Mouse (Mus musculus): ENCODE results near the gene Ccl20.
A peak's percentile ranks its signal among the peaks of the same experiment; 100 is the strongest.

The Ccl20 gene

DNA sequence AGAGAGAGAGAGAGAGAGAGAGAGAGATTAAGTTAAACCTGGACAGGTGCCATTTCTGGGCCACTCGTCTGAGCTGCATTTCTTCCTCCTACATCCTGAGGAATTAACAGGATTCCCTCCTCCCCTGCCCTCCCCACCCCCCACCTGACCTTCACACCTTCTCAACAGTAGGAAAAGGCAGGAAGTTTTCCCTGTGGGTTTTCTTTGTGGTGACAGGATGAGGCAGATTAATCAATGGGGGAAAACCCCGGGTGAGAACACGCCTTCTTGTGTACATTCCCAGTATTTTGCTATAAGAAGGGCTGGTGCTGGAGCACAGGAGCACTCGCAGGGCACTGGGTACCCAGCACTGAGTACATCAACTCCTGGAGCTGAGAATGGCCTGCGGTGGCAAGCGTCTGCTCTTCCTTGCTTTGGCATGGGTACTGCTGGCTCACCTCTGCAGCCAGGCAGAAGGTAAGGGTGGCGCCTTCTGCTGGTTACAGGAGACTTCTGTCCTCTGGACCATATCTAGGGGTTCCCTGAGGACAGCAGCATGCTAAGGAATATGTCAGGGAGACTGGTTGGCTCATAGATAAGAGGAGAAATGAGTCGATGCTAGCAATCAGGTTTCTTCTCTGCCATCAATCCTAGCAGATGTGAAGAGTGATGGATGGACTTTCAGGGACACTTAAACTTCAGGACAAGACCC, at the start of gene Ccl20:
TSS of gene Ccl20 (plus strand) at position 320 of the 691 bp plus-strand sequence.
- DNase-seq (ENCODE audit: low read depth, low spot score), result no peak

- DNase-seq (ENCODE audit: low read depth, low spot score), result no peak
Measured at GRCm38 (mm10) chr1:83067205-83067604, 49.4 kb upstream of the Ccl20 start.

DNA sequence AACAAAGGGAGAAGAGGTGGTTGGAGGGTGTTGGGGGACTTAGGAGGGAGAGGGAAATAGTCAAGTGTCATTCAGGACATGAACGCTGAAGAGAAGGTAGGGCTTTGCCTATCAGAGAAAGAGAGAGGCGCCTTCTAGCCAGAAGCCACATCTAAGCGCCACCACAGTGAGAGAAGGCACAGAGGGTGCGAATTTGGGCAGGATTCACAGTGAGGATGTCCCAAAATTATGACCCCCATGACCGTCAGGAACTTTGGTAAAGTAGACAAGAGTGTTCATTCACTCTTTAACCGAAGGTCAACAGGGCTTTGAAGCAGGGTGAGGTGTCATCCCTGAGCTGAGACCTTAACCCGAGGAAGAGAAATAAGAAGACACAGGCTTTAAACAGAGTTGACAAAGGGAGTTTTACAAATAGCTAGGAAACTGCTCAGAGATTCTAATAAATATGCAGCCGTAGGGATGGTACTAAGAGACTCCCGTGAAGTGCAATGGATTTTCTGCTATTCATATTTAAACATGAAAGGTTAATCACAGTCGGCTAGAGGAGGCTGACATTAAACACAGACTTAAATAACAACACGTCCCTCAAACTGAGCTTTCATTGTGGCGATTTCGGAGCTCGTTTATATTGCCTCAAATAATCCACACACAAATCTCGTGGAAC, 40.9 kb upstream of the Ccl20 start:
- no peak for DNase-seq (ENCODE audit: low read depth, low spot score)

- DNase-seq (ENCODE audit: low read depth, low spot score), result peak; percentile 54
Measured at GRCm38 (mm10) chr1:83076190-83076917, 40.2 kb upstream of the Ccl20 start.

GRCm38 (mm10) chr1:83077016-83077415, 39.5 kb upstream of the Ccl20 start:
- DNase-seq (ENCODE audit: low read depth, low spot score), result no peak

- no peak for DNase-seq (ENCODE audit: low read depth, low spot score)
Measured at GRCm38 (mm10) chr1:83084790-83085189, 31.8 kb upstream of the Ccl20 start.

DNA sequence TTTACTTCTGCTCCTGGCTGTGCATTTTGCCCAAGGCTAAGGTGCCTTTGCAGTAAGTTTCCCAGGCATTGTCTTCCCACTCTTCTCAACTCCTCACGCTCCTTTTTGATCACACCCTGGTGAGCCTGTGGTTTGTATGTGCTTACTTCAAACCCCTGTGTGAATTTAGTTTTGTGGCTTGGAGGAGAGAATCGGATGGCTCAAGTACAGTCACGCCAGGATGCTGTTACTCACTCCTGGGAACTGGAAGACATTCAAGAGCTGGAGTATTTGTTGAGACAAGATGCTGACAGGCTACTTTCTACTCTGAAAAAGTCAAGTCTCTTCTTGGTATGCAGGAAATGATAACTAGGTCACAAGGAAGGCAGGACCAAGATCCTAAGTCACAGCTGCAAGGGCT, 25.3 kb upstream of the Ccl20 start:
- DNase-seq (ENCODE audit: low read depth, low spot score), result no peak

DNA sequence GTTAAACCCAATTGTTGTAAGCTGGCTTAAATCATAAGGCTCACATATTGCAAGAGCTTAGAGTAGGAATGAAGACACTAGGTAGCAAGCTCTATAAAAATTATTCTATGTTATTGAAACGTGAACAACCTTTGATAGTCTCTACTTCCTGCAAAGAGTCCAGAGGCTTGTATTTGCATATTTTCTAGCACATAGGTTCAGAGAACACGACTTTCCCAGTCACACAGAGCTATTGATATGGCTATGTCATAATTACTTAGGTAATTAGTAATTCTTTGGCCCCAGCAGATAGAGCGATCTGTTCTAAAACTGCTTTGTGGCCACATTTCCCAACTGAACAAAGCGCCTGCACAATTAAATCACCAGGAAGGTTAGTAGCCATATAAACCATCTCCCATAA, 19.6 kb upstream of the Ccl20 start:
- no peak for DNase-seq (ENCODE audit: low read depth, low spot score)

GRCm38 (mm10) chr1:83099160-83099559, 17.4 kb upstream of the Ccl20 start:
- DNase-seq (ENCODE audit: low read depth, low spot score), result no peak

DNA sequence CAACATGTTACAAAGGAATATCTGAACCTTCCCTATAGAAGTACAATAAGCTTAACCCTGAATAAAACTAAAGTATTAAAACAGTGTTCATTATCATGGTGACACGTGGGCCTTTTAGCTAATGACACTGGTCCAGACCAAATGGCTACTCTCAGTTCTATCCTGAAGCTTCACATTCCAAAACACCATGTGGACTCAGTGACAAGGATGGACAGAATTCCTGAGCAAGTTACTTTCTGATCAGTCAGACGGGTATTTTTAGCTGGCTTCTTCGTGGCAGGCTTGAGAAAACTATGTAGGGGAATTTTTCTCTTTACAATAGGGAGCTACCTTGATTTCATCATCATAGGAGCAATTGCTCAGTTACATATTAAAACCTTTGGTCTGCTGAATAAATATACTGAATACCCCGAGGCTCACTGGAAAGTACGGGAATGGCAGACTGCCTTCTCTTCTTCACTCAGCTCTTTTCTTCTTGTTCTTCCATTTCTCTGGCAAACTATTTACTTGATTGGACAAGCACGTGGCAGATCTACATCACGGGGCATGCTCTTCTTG, 16.9 kb upstream of the Ccl20 start:
- no peak for DNase-seq (ENCODE audit: low read depth, low spot score)

- no peak for DNase-seq (ENCODE audit: low read depth, low spot score)
Measured at GRCm38 (mm10) chr1:83101891-83102290, 14.7 kb upstream of the Ccl20 start.

DNA sequence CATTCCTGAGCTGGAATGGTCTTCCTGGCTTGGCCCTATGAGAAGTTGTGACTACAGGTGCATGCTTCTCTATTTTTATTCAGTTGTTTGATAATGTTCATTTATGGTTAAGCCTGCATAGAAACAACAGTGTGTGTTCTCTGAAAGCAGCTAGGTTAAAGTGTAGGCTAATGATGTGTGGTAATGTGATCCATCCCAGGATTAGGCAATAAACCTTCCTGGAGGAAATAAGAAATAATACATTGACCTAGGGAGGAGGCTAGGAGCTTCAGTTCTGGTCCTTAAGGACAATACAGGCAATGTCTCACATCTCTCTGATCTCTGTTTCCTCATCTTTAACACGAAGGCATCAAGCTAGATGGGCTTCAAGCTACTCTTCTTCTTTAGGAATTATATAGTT, 11.1 kb upstream of the Ccl20 start:
- DNase-seq (ENCODE audit: low read depth, low spot score), result no peak

DNA sequence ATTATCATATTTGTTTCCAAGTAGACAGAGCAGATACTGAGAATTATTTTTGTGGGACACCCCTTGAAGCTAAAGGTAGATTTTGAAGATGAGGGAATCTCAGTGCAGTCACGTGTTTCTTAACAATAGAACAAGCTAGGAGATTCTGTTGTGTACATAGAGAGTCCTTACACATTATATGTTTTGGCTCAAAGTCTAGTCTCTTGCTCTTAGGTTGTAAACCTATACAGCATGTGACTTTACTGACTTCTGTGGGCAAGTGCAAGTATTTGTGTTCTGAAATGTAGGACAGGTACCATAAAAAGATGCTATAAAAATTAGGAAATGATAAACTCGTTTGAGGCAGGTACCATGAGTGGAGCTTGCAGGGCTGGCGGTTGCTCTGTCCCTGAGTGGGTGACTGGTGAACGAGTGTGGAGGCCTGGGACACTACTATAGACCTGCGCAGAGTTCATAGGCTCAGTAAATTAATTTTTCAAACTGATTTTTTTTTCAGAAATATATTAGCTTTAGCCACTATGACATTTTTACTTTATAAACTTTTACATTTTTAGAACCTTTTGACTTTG, 9.1 kb upstream of the Ccl20 start:
- no peak for DNase-seq (ENCODE audit: low read depth, low spot score)

- no peak for DNase-seq (ENCODE audit: low read depth, low spot score)
Measured at GRCm38 (mm10) chr1:83110992-83111391, 5.6 kb upstream of the Ccl20 start.

DNA sequence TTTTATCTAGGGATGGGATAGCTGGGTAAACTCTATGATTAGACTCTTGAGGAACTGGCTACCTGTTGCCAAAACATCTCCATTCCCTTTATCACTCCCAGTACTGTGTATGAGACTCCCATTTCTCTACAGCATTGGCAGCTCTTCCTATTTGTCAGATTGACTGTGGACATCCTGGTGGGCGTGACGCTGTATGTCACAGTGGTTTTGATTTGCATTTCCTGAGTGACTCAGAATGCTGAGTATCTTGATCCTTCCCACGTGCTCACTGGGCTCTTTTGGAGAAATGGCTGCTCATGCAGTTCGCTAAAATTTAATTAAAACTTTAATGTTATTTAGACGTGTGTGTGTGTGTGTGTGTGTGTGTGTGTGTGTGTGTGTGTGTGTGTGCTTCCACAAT, 4.8 kb upstream of the Ccl20 start:
- DNase-seq (ENCODE audit: low read depth, low spot score), result no peak

- DNase-seq (ENCODE audit: low read depth, low spot score), result no peak
Measured at GRCm38 (mm10) chr1:83117217-83117616, 651 bp downstream of the Ccl20 start.

- no peak for DNase-seq (ENCODE audit: low read depth, low spot score)
Measured at GRCm38 (mm10) chr1:83117661-83118060, 1.1 kb downstream of the Ccl20 start.

DNA sequence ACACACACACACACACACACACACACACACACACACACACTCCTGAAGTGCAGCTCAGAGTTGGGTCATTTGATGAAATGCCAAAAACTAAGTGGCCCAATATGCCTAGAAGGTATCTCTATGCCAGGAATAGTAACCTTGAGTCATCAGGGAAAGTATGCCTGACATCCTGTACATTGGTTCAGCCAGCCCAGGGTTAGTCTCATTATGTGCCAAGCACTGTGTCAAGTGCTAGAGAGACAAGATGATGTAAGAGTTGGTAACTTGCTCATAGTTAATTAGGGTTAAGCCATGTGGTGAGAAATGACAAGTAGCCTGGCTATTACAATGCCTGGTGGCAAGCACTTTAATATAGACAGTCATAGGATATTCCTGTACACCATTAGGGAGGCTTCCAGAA, 3.3 kb downstream of the Ccl20 start:
- DNase-seq (ENCODE audit: low read depth, low spot score), result no peak

- no peak for DNase-seq (ENCODE audit: low read depth, low spot score)
Measured at GRCm38 (mm10) chr1:83120312-83120711, 3.7 kb downstream of the Ccl20 start.

- no peak for DNase-seq (ENCODE audit: low read depth, low spot score)
Measured at GRCm38 (mm10) chr1:83123201-83123600, 6.6 kb downstream of the Ccl20 start.

GRCm38 (mm10) chr1:83135829-83136228, 19.3 kb downstream of the Ccl20 start:
- DNase-seq (ENCODE audit: low read depth, low spot score), result no peak

- no peak for DNase-seq (ENCODE audit: low read depth, low spot score)
Measured at GRCm38 (mm10) chr1:83137847-83138246, 21.3 kb downstream of the Ccl20 start.
